Mouse (Mus musculus) heart, adult 2 months (tissue): ENCODE measurements at regions not wholly inside any gene's neighbourhood (a gene's known extent, or its start where the extent isn't known, plus 50 kb on each side); places are given as distances from the start of the nearest gene placed in this dataset.

Experiments
- EP300 ChIP-seq: fragments of 200-500 bp; IDR thresholded peaks from 2 replicates; pipeline ENCODE4 v1.6.1; 2011; ENCODE audit warnings: low read depth, low read length, control low read depth; ENCODE audit not compliant: insufficient read depth
- POLR2A ChIP-seq: fragments of 200-500 bp; IDR thresholded peaks from 2 replicates; pipeline ENCODE4 v1.6.1; 2011; ENCODE audit warnings: mild to moderate bottlenecking, low read depth, low read length, control low read depth; ENCODE audit not compliant: insufficient read depth

GRCm38 (mm10) chr7:75923951-75924467 lies 75.9 kb downstream of the Klhl25 start:
- TF ChIP-seq POLR2A: no peak
- no peak for TF ChIP-seq EP300
